26 mouse cellular contexts compared by ENCODE assay signal in the genomic region with DNA sequence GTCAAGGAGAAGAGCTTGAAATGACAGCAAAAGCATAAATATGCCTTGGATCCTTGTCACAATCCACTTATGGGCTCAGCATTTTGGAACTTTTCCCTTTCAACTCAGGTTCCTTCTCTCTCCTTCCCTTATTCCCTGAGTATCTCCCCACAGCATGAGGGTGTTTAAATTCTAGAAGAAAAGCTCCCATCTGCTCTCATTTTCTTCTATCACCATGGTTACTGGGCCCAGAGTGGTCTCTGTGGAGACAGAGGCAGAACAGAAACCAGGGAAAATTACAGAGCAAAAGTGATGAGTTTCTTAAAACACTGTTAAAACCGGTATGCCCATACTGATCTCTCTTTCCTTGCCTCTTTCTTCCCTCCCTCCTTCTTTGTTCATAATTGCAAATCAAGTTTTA.
DNase-seq lines count a peak whose midpoint lies in the region; ATAC-seq and TF ChIP-seq lines count a peak whose summit lies in the region.
"Had no signal": no experiment of that assay in that cellular context is flagged by ENCODE, and none has a peak within 500 bp of the region (broad histone marks: within the 10 kb centered on the region; RNA-seq: fewer than 3 reads in every experiment).

No protein-coding gene starts in this region.

- H3K27me3 ChIP-seq in forebrain, embryonic 13.5 days: no peaks in the 10 kb centered on the region
- no peaks in the 10 kb centered on the region for H3K27me3 ChIP-seq in forebrain, embryonic 12.5 days
- no peaks in the 10 kb centered on the region for H3K27me3 ChIP-seq in hindbrain, postnatal 0 days (ENCODE audit: insufficient read depth, low read length)
- H3K27me3 ChIP-seq in hindbrain, embryonic 12.5 days: no peaks in the 10 kb centered on the region
- no peaks in the 10 kb centered on the region for H3K27me3 ChIP-seq in midbrain, embryonic 15.5 days (replicated peaks)
- no peaks in the 10 kb centered on the region for H3K27me3 ChIP-seq in midbrain, postnatal 0 days (ENCODE audit: insufficient read depth, low read length)
- H3K27me3 ChIP-seq: CH12.LX; hindbrain, embryonic 13.5 days; limb, embryonic 13.5 days; lung, embryonic 15.5 days; midbrain, embryonic 13.5 days had no signal

- TF ChIP-seq CTCF in hindbrain, postnatal 0 days (IDR thresholded peaks at IDR 0.05; ENCODE audit: low read depth): no peak
- TF ChIP-seq CTCF in midbrain, postnatal 0 days (IDR thresholded peaks at IDR 0.05): no peak

- H3K9me3 ChIP-seq in forebrain, embryonic 13.5 days (replicated peaks): no peaks in the 10 kb centered on the region
- no peaks in the 10 kb centered on the region for H3K9me3 ChIP-seq in forebrain, embryonic 12.5 days
- no peaks in the 10 kb centered on the region for H3K9me3 ChIP-seq in hindbrain, postnatal 0 days (ENCODE audit: low read length)
- no peaks in the 10 kb centered on the region for H3K9me3 ChIP-seq in hindbrain, embryonic 12.5 days (replicated peaks)
- no peaks in the 10 kb centered on the region for H3K9me3 ChIP-seq in midbrain, embryonic 15.5 days
- H3K9me3 ChIP-seq in midbrain, postnatal 0 days (ENCODE audit: low read length): no peaks in the 10 kb centered on the region
- H3K9me3 ChIP-seq: hindbrain, embryonic 13.5 days; limb, embryonic 13.5 days; lung, embryonic 15.5 days; midbrain, embryonic 13.5 days had no signal

- no peak overlapping the region for H3K9ac ChIP-seq in forebrain, embryonic 13.5 days
- H3K9ac ChIP-seq in forebrain, embryonic 12.5 days: no peak overlapping the region
- no peak overlapping the region for H3K9ac ChIP-seq in hindbrain, postnatal 0 days (replicated peaks; ENCODE audit: low read length)
- no peak overlapping the region for H3K9ac ChIP-seq in hindbrain, embryonic 12.5 days
- H3K9ac ChIP-seq in midbrain, embryonic 15.5 days: no peak overlapping the region
- H3K9ac ChIP-seq in midbrain, postnatal 0 days (replicated peaks; ENCODE audit: low read length, poor library complexity, severe bottlenecking): no peak overlapping the region
- H3K9ac ChIP-seq: hindbrain, embryonic 13.5 days; limb, embryonic 13.5 days; lung, embryonic 15.5 days; midbrain, embryonic 13.5 days had no signal

- H3K27ac ChIP-seq in forebrain, embryonic 13.5 days: no peak overlapping the region
- H3K27ac ChIP-seq in forebrain, embryonic 12.5 days: no peak overlapping the region
- no peak overlapping the region for H3K27ac ChIP-seq in hindbrain, postnatal 0 days
- no peak overlapping the region for H3K27ac ChIP-seq in hindbrain, embryonic 12.5 days
- H3K27ac ChIP-seq in midbrain, embryonic 15.5 days: no peak overlapping the region
- H3K27ac ChIP-seq in midbrain, postnatal 0 days (ENCODE audit: low read depth, low read length): no peak overlapping the region
- H3K27ac ChIP-seq: hindbrain, embryonic 13.5 days; limb, embryonic 13.5 days; lung, embryonic 15.5 days; midbrain, embryonic 13.5 days had no signal

- ATAC-seq in forebrain, embryonic 13.5 days: peak; percentile 68; the same call in 1 of the 2 replicates
- no peak for ATAC-seq in forebrain, embryonic 12.5 days (ENCODE audit: low FRiP score)
- 0 out of 2 replicates have a peak, but pooled peaks have one; percentile 61 for ATAC-seq in hindbrain, postnatal 0 days
- ATAC-seq in hindbrain, embryonic 12.5 days (ENCODE audit: low FRiP score): no peak
- ATAC-seq in midbrain, embryonic 15.5 days (replicated peaks): 0 out of 2 replicates have a peak, but pooled peaks have one; percentile 30
- no peak for ATAC-seq in midbrain, postnatal 0 days (ENCODE audit: low FRiP score)
- ATAC-seq: activated CD4-positive, CD25-positive, alpha-beta regulatory T cell, adult 4 months; midbrain, embryonic 13.5 days had no signal

- 74% methylated on average over 1 of the region's 1 CpGs for WGBS in forebrain, embryonic 13.5 days
- 81% methylated on average over 1 of the region's 1 CpGs for WGBS in forebrain, embryonic 12.5 days
- 64% methylated on average over 1 of the region's 1 CpGs for WGBS in hindbrain, postnatal 0 days
- 83% methylated on average over 1 of the region's 1 CpGs for WGBS in hindbrain, embryonic 12.5 days
- 60% methylated on average over 1 of the region's 1 CpGs for WGBS in midbrain, embryonic 15.5 days
- WGBS in midbrain, postnatal 0 days: 42% methylated on average over 1 of the region's 1 CpGs

- H3K4me2 ChIP-seq in forebrain, embryonic 13.5 days: no peak overlapping the region
- H3K4me2 ChIP-seq in forebrain, embryonic 12.5 days: no peak overlapping the region
- no peak overlapping the region for H3K4me2 ChIP-seq in hindbrain, postnatal 0 days (ENCODE audit: low read depth, low read length)
- H3K4me2 ChIP-seq in hindbrain, embryonic 12.5 days (replicated peaks): no peak overlapping the region
- H3K4me2 ChIP-seq in midbrain, embryonic 15.5 days: no peak overlapping the region
- no peak overlapping the region for H3K4me2 ChIP-seq in midbrain, postnatal 0 days (ENCODE audit: low read depth, low read length, poor library complexity, severe bottlenecking)
- H3K4me2 ChIP-seq: hindbrain, embryonic 13.5 days; limb, embryonic 13.5 days; liver, embryonic 11.5 days; lung, embryonic 15.5 days; midbrain, embryonic 13.5 days had no signal

- H3K4me3 ChIP-seq in forebrain, embryonic 13.5 days: no peak overlapping the region
- H3K4me3 ChIP-seq in forebrain, embryonic 12.5 days (replicated peaks): no peak overlapping the region
- H3K4me3 ChIP-seq in hindbrain, postnatal 0 days (ENCODE audit: low read length): no peak overlapping the region
- H3K4me3 ChIP-seq in hindbrain, embryonic 12.5 days: no peak overlapping the region
- no peak overlapping the region for H3K4me3 ChIP-seq in midbrain, embryonic 15.5 days
- H3K4me3 ChIP-seq in midbrain, postnatal 0 days (ENCODE audit: low read depth, low read length): no peak overlapping the region
- H3K4me3 ChIP-seq: hindbrain, embryonic 13.5 days; limb, embryonic 13.5 days; lung, embryonic 15.5 days; midbrain, embryonic 13.5 days had no signal

- H3K36me3 ChIP-seq in forebrain, embryonic 13.5 days (ENCODE audit: poor library complexity, severe bottlenecking): no peaks in the 10 kb centered on the region
- no peaks in the 10 kb centered on the region for H3K36me3 ChIP-seq in forebrain, embryonic 12.5 days (replicated peaks)
- H3K36me3 ChIP-seq in hindbrain, postnatal 0 days (ENCODE audit: insufficient read depth, low read length): no peaks in the 10 kb centered on the region
- H3K36me3 ChIP-seq in hindbrain, embryonic 12.5 days: no peaks in the 10 kb centered on the region
- no peaks in the 10 kb centered on the region for H3K36me3 ChIP-seq in midbrain, embryonic 15.5 days (replicated peaks)
- no peaks in the 10 kb centered on the region for H3K36me3 ChIP-seq in midbrain, postnatal 0 days (ENCODE audit: insufficient read depth, low read length)
- H3K36me3 ChIP-seq: hindbrain, embryonic 13.5 days; limb, embryonic 13.5 days; lung, embryonic 15.5 days; midbrain, embryonic 13.5 days had no signal

- H3K4me1 ChIP-seq in forebrain, embryonic 13.5 days: no peaks in the 10 kb centered on the region
- no peaks in the 10 kb centered on the region for H3K4me1 ChIP-seq in forebrain, embryonic 12.5 days
- no peaks in the 10 kb centered on the region for H3K4me1 ChIP-seq in hindbrain, postnatal 0 days (ENCODE audit: insufficient read depth, low read length)
- no peaks in the 10 kb centered on the region for H3K4me1 ChIP-seq in hindbrain, embryonic 12.5 days
- H3K4me1 ChIP-seq in midbrain, embryonic 15.5 days: no peaks in the 10 kb centered on the region
- no peaks in the 10 kb centered on the region for H3K4me1 ChIP-seq in midbrain, postnatal 0 days (ENCODE audit: insufficient read depth, low read length)
- H3K4me1 ChIP-seq: hindbrain, embryonic 13.5 days; limb, embryonic 13.5 days; lung, embryonic 15.5 days; midbrain, embryonic 13.5 days had no signal

- intact Hi-C loops in heart, postnatal 14 days (cut with DNase I): no loop called here

- peak; percentile 27 for DNase-seq in hindbrain, postnatal 0 days (ENCODE audit: low spot score)
- no peak for DNase-seq in midbrain, postnatal 0 days (ENCODE audit: low spot score)
- no peak for DNase-seq in heart, postnatal 14 days
- DNase-seq: adrenal gland, adult 2 months; adrenal gland, postnatal 36 days; cerebellum, adult 11 months; cerebellum, adult 9-10 months; cerebellum, postnatal 36 days; gastrocnemius, postnatal 14 days; heart, postnatal 36 days; kidney, adult 18-20 months; kidney, postnatal 36 days; right cerebral cortex, adult 18-20 months; spleen, adult 18-20 months; thymus, postnatal 14 days had no signal

Comparison
In these comparisons a context has a peak if more than half of its experiments do, and no peak if none do; other contexts are left out.
1. ATAC-seq: peak in forebrain, embryonic 13.5 days (single experiment), hindbrain, postnatal 0 days (single experiment) and midbrain, embryonic 15.5 days (single experiment); none in forebrain, embryonic 12.5 days (single experiment), hindbrain, embryonic 12.5 days (single experiment) and midbrain, postnatal 0 days (single experiment).